Mouse (Mus musculus) E14TG2a.4 (cell line): ENCODE results near the gene Gbf1.

Source experiments
- CTCF ChIP-seq: conservative IDR thresholded peaks from 2 replicates; pipeline ENCODE4 v1.5.1; 2014; ENCODE audit warnings: low read length
- POU5F1 ChIP-seq: IDR thresholded peaks from 2 replicates; pipeline ENCODE4 v1.6.1; 2014; ENCODE audit warnings: low read length, borderline replicate concordance

DNA sequence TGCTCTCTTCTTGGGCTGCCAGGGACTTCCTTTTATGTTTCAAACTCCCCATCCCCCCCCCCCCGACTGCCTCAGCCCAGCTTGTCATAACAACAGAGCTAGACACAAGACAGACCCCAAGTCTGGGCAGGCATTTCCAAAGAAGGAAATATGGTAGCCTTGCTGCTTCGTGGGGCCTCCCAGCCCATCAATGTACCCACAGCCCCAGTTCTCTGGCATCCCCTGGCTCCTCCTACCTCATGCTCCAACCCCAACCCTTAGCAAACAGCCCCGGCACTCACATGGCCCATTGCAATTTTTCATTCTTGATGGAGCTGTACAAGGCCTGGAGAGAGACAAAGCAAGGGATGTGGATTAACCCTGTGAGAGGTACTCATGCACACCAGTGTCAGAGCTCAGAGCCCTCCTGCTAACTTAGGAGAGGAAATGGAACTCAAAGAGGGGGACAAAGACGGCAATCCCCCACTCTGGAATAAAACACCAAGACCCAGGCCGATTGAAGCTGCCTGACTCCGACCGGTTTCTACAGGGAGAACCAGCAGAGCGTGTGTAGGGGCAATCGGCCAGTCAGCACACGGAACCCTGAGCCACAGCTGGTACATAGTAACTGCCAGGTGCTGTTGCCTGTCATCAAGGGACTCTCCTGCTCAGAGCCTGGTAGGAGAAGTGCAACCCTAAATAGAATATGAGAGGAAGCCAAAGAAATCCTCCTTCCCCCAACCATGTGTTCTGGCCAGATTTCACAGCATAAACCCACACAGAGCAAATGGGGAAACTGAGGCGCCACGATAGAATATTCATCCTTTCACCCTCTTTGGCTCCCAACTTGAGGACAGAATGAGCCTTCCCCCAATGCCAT, 163.7 kb downstream of the Gbf1 start:
- no peak for TF ChIP-seq CTCF
- TF ChIP-seq POU5F1 = no peak
